In the genomic region with DNA sequence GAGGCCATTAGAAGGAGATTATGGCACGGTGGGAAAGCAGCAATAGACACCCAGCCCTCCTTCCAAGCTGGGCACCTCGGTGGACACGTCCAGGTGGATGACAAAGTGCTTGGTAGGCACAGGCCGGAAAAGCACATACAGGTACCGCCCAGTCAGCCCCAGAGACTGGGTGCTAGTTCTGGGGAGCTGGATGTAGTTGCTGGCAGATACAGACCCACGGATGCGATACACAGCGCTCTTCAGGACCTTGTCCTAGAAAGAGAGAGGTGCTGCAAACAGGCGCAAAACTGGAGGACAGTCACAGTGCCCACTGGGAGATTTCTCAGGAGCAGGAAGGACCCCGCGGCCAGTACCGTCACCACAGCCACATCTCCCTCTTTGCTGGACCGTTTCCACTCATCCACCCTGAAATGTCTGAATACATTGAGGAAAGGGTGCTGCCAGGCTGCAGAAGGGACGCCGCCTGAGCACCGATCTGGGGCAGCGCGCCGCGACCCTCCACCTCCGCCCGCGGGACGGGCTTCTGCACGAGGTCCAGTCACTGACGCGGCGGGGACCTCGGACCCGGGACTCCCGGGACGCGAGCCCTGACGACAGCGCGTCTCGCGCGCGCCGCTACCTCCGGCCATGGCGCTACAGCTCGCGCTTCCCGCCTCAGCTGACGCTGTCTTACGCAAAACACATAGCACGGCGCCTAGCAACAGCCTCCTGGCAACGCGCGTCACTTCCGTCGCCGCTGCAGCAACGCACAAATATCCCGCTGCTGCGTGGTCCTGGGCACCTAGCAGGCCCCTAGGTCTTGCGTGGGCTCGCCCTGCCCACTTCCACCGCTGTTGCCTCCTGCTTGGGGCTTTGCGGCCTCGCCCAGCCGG, we compare ENCODE assay signal across 8 mouse cellular contexts. TPM values are rescaled to one million over a fixed set of nuclear protein-coding genes. Genes with fewer than 3 reads are reported as not detected.
DNase-seq lines count a peak whose midpoint lies in the region; ATAC-seq and TF ChIP-seq lines count a peak whose summit lies in the region.

A gene (minus strand): TSS at position 670 of the 872 bp plus-strand sequence.

- WGBS in cerebellum, adult 2 months, result 2% methylated on average over 65 of the region's 65 CpGs
- 5% methylated on average over 65 of the region's 65 CpGs for WGBS in forebrain, postnatal 0 days
- WGBS in lung, adult 2 months, result 2% methylated on average over 65 of the region's 65 CpGs
- WGBS in neural tube, embryonic 15.5 days, result 3% methylated on average over 65 of the region's 65 CpGs

- no peaks in the 10 kb centered on the region for H3K27me3 ChIP-seq in MEL (ENCODE audit: control insufficient read depth in 1 of 2, insufficient read depth in 2 of 2, low read length in 2 of 2)
- H3K27me3 ChIP-seq in cerebellum, adult 2 months (ENCODE audit: control insufficient read depth, insufficient read depth, low read length), result no peaks in the 10 kb centered on the region
- no peaks in the 10 kb centered on the region for H3K27me3 ChIP-seq in forebrain, postnatal 0 days (ENCODE audit: insufficient read depth, low read length)
- no peaks in the 10 kb centered on the region for H3K27me3 ChIP-seq in neural tube, embryonic 15.5 days (replicated peaks)

- TF ChIP-seq CTCF in MEL (IDR thresholded peaks at IDR 0.05 in 2 of 3, conservative IDR thresholded peaks at IDR 0.05 in 1 of 3; ENCODE audit: control insufficient read depth in 1 of 3, insufficient read depth in 1 of 3, low read depth in 2 of 3, low read length in 3 of 3, poor library complexity in 1 of 3, severe bottlenecking in 1 of 3), result 0 out of 6 replicates have a peak, but pooled peaks of 1 of the 3 experiments have one; percentile 14
- no peak for TF ChIP-seq CTCF in cerebellum, adult 2 months (IDR thresholded peaks at IDR 0.05; ENCODE audit: borderline replicate concordance, insufficient read depth, low read depth, low read length)
- peak; percentile 51 for TF ChIP-seq CTCF in forebrain, postnatal 0 days (IDR thresholded peaks at IDR 0.05; ENCODE audit: low read depth)
- TF ChIP-seq CTCF in layer of hippocampus, adult 2 months (conservative IDR thresholded peaks at IDR 0.05), result peak; percentile 61
- no peak for TF ChIP-seq CTCF in lung, adult 2 months (IDR thresholded peaks at IDR 0.05; ENCODE audit: insufficient read depth, low read length)

- H3K4me1 ChIP-seq in MEL (ENCODE audit: control insufficient read depth in 1 of 2, insufficient read depth in 2 of 2, low read length in 2 of 2), result peaks cover 0 to 16% of the 10 kb centered on the region in 2 experiments; a peak in 2 of 4 replicates
- peaks cover 7% of the 10 kb centered on the region for H3K4me1 ChIP-seq in cerebellum, adult 2 months (ENCODE audit: control insufficient read depth, insufficient read depth, low read length)
- peaks cover 12% of the 10 kb centered on the region for H3K4me1 ChIP-seq in forebrain, postnatal 0 days (ENCODE audit: insufficient read depth)
- H3K4me1 ChIP-seq in lung, adult 2 months (ENCODE audit: control insufficient read depth, insufficient read depth, low read length), result peaks cover 8% of the 10 kb centered on the region; the same call in 1 of the 2 replicates
- H3K4me1 ChIP-seq in neural tube, embryonic 15.5 days, result peaks cover 18% of the 10 kb centered on the region

- no peaks in the 10 kb centered on the region for H3K9me3 ChIP-seq in MEL (replicated peaks; ENCODE audit: insufficient read depth, low read length)
- no peaks in the 10 kb centered on the region for H3K9me3 ChIP-seq in forebrain, postnatal 0 days (ENCODE audit: low read length)
- H3K9me3 ChIP-seq in neural tube, embryonic 15.5 days (replicated peaks), result no peaks in the 10 kb centered on the region

- no peak for TF ChIP-seq RAD21 in MEL (IDR thresholded peaks at IDR 0.05; ENCODE audit: low read depth, low read length)

- peak; percentile 70 to 89 for TF ChIP-seq POLR2A in MEL (IDR thresholded peaks at IDR 0.05; ENCODE audit: control insufficient read depth in 1 of 2, insufficient read depth in 1 of 2, low read depth in 1 of 2, low read length in 2 of 2, poor library complexity in 1 of 2)
- TF ChIP-seq POLR2A in cerebellum, adult 2 months (IDR thresholded peaks at IDR 0.05; ENCODE audit: borderline replicate concordance, insufficient read depth, low read length), result peak; percentile 95
- peak; percentile 85; the same call in 1 of the 2 replicates for TF ChIP-seq POLR2A in lung, adult 2 months (IDR thresholded peaks at IDR 0.05; ENCODE audit: borderline replicate concordance, extremely low read depth, low read depth, low read length)

- peak within 1 kb of the TSS; percentile 60 to 69 for H3K4me3 ChIP-seq in MEL (ENCODE audit: control insufficient read depth in 1 of 2, insufficient read depth in 1 of 2, low read depth in 2 of 2, low read length in 2 of 2)
- H3K4me3 ChIP-seq in cerebellum, adult 2 months (replicated peaks; ENCODE audit: insufficient read depth, low read depth, low read length), result peak within 1 kb of the TSS; percentile 91
- H3K4me3 ChIP-seq in forebrain, postnatal 0 days (ENCODE audit: low read depth, low read length), result peak within 1 kb of the TSS; percentile 71
- H3K4me3 ChIP-seq in layer of hippocampus, adult 2 months, result peak within 1 kb of the TSS; percentile 71
- H3K4me3 ChIP-seq in lung, adult 2 months (replicated peaks; ENCODE audit: extremely low read depth, low read depth, low read length), result peak within 1 kb of the TSS; percentile 92
- peak within 1 kb of the TSS; percentile 71 for H3K4me3 ChIP-seq in neural tube, embryonic 15.5 days (replicated peaks)

- peaks cover 5% of the 10 kb centered on the region for H3K79me2 ChIP-seq in MEL (ENCODE audit: control insufficient read depth, insufficient read depth, low read length, poor library complexity)

- peak; percentile 96 for DNase-seq in MEL (ENCODE audit: low read depth, low spot score)
- peak; percentile 93 to 94 for DNase-seq in cerebellum, adult 2 months
- peak; percentile 97 for DNase-seq in forebrain, postnatal 0 days
- DNase-seq in heart, postnatal 36 days, result peak; percentile 89
- peak; percentile 92 to 95 for DNase-seq in layer of hippocampus, adult 2 months (ENCODE audit: low spot score in 2 of 2)
- DNase-seq in lung, adult 2 months, result peak; percentile 90
- peak; percentile 90 for DNase-seq in testis, postnatal 10 days (ENCODE audit: low spot score)

- intact Hi-C loops in heart, postnatal 36 days (cut with DNase I), result no loop called here

- no peak for TF ChIP-seq EP300 in MEL (IDR thresholded peaks at IDR 0.05; ENCODE audit: low read depth in 1 of 2, low read length in 2 of 2)

- H3K9ac ChIP-seq in MEL (ENCODE audit: control insufficient read depth, low read depth, low read length, poor library complexity, severe bottlenecking), result peak within 1 kb of the TSS; percentile 76
- peak within 1 kb of the TSS; percentile 81 for H3K9ac ChIP-seq in forebrain, postnatal 0 days
- H3K9ac ChIP-seq in neural tube, embryonic 15.5 days (replicated peaks), result peak within 1 kb of the TSS; percentile 92

- H3K36me3 ChIP-seq in MEL (ENCODE audit: control insufficient read depth in 1 of 2, insufficient read depth in 2 of 2, low read length in 2 of 2), result peaks cover 0 to 9% of the 10 kb centered on the region in 2 experiments; a peak in 2 of 4 replicates
- no peaks in the 10 kb centered on the region; the same call in 1 of the 2 replicates for H3K36me3 ChIP-seq in forebrain, postnatal 0 days (ENCODE audit: insufficient read depth)
- peaks cover 6% of the 10 kb centered on the region; the same call in 1 of the 2 replicates for H3K36me3 ChIP-seq in neural tube, embryonic 15.5 days

- H3K4me2 ChIP-seq in forebrain, postnatal 0 days (ENCODE audit: low read depth), result peak within 1 kb of the TSS; percentile 87
- H3K4me2 ChIP-seq in neural tube, embryonic 15.5 days, result peak within 1 kb of the TSS; percentile 91

- H3K27ac ChIP-seq in MEL (ENCODE audit: control insufficient read depth, low read depth, low read length), result peak within 1 kb of the TSS; percentile 42
- H3K27ac ChIP-seq in cerebellum, adult 2 months (ENCODE audit: insufficient read depth, low read length), result peak within 1 kb of the TSS; percentile 98
- H3K27ac ChIP-seq in forebrain, postnatal 0 days (ENCODE audit: low read depth, low read length), result peak within 1 kb of the TSS; percentile 91
- H3K27ac ChIP-seq in layer of hippocampus, adult 2 months, result peak within 1 kb of the TSS; percentile 99
- peak within 1 kb of the TSS; percentile 90 for H3K27ac ChIP-seq in neural tube, embryonic 15.5 days (replicated peaks)

- peak; percentile 99 for ATAC-seq in forebrain, postnatal 0 days
- ATAC-seq in neural tube, embryonic 15.5 days (ENCODE audit: low FRiP score), result peak; percentile 95

TF ChIP-seq in MEL, 35 proteins besides CTCF, POLR2A, EP300 and RAD21 (continues in another document):
- no peak for TF ChIP-seq MEF2A (IDR thresholded peaks at IDR 0.05; ENCODE audit: extremely low read depth, insufficient replicate concordance, low read depth, low read length, poor library complexity, severe bottlenecking)
- TF ChIP-seq MAZ (IDR thresholded peaks at IDR 0.05; ENCODE audit: low read depth, low read length), result no peak
- peak; percentile 83 for TF ChIP-seq MAX (IDR thresholded peaks at IDR 0.05; ENCODE audit: low read length)
- peak; percentile 79; the same call in 1 of the 2 replicates for TF ChIP-seq MYC (IDR thresholded peaks at IDR 0.05; ENCODE audit: low read depth, low read length)
- peak; percentile 77 for TF ChIP-seq ETS1 (IDR thresholded peaks at IDR 0.05; ENCODE audit: low read depth, low read length)
- peak; percentile 99 for TF ChIP-seq SIN3A (IDR thresholded peaks at IDR 0.05; ENCODE audit: low read length)
- no peak for TF ChIP-seq ZNF384 (IDR thresholded peaks at IDR 0.05; ENCODE audit: low read depth, low read length)
- peak; percentile 96 for TF ChIP-seq MXI1 (IDR thresholded peaks at IDR 0.05; ENCODE audit: low read depth, low read length)
- peak; percentile 41; the same call in 1 of the 2 replicates for TF ChIP-seq TBP (IDR thresholded peaks at IDR 0.05; ENCODE audit: low read depth, low read length)
- no peak for TF ChIP-seq BHLHE40 (IDR thresholded peaks at IDR 0.05; ENCODE audit: borderline replicate concordance, low read depth, low read length)
- TF ChIP-seq MYB (IDR thresholded peaks at IDR 0.05; ENCODE audit: low read depth, low read length), result no peak
- TF ChIP-seq CHD1 (IDR thresholded peaks at IDR 0.05; ENCODE audit: low read depth, low read length), result no peak

RNA-seq across cellular contexts. Expression of the gene that starts here (rescaled TPM):
- total RNA-seq in MEL (2012; rRNA removed), result 22.5 and 23.7 TPM in 2 replicates
- polyA plus RNA-seq in MEL (2012; ENCODE audit: insufficient read depth in 1 of 2, insufficient read length in 2 of 2, low read depth in 1 of 2, low replicate concordance in 2 of 2, missing spikeins in 1 of 2), result 10 to 100 TPM in 1 of 2 experiments, not detected in 1; 44.5 TPM
- 21.6 and 26.9 TPM in 2 replicates for polyA plus RNA-seq in cerebellum, adult 2 months (2012; rRNA removed)
- 29.8 and 40.2 TPM in 2 replicates for total RNA-seq in forebrain, postnatal 0 days (2014; rRNA removed)
- polyA plus RNA-seq in forebrain, postnatal 0 days (2015; fragmentation: Nextera tagmentation; extraction: Ambion mirVana), result 8.0 and 13.2 TPM in 2 replicates
- 1 to 10 TPM; 1.7 to 2.0 TPM for total RNA-seq in heart, postnatal 36 days (2021)
- total RNA-seq in layer of hippocampus, adult 2 months (2021), result 10 to 100 TPM; 21.7 to 24.6 TPM
- polyA plus RNA-seq in lung, adult 2 months (2012; rRNA removed), result 35.7 and 40.3 TPM in 2 replicates
- 15.5 and 18.1 TPM in 2 replicates for polyA plus RNA-seq in neural tube, embryonic 15.5 days (2015; fragmentation: Nextera tagmentation; extraction: Ambion mirVana)

Comparison
In these comparisons a context has a peak if more than half of its experiments do, and no peak if none do; other contexts are left out.
1. Peak in every context shown above with its lines: DNase-seq, ATAC-seq, H3K4me3 ChIP-seq and H3K27ac ChIP-seq.
2. H3K27ac ChIP-seq: peak in every context shown above with its lines; median percentile 99 in layer of hippocampus, adult 2 months; 98 in cerebellum, adult 2 months; 91 in forebrain, postnatal 0 days; 90 in neural tube, embryonic 15.5 days; 42 in MEL.
3. CTCF ChIP-seq: peak in forebrain, postnatal 0 days (single experiment) and layer of hippocampus, adult 2 months (single experiment); none in cerebellum, adult 2 months (single experiment) and lung, adult 2 months (single experiment).